Mouse (Mus musculus) neutrophil, adult 65 days (primary cell): Measurements from ENCODE around the gene H2-M1. TPM values are rescaled to one million over a fixed set of nuclear protein-coding genes. Genes with fewer than 3 reads are reported as not detected.

Experiments used
- total RNA-seq: library from RNA; stranded (reverse); gene quantifications from 2 replicates; pipeline ENCODE4 v1.2.4, GENCODE M21; 2023

The H2-M1 gene
- not detected in 2 replicates for total RNA-seq

DNA sequence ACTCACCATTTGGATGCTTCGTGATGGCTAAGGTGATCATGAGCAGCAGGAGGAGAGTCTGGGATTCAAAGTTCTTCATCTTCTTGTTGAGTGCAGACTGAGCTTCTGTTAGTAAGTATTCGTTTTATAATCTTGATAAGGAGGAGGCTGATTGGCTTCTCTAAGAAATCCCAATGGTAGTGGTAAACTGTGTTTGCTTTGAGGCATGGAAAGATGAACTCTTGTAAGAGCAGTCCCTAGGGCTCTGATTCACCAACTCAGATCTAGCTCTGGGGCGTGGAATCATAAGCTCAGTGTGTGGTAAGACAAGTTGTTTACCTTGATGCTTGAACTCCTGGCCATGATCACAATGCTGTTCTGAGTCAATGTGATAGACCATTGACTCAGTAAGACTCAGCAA lies at the start of gene H2-M1:
Gene H2-M1, minus strand, starts transcription at position 101 of the 400 bp plus-strand sequence.

DNA sequence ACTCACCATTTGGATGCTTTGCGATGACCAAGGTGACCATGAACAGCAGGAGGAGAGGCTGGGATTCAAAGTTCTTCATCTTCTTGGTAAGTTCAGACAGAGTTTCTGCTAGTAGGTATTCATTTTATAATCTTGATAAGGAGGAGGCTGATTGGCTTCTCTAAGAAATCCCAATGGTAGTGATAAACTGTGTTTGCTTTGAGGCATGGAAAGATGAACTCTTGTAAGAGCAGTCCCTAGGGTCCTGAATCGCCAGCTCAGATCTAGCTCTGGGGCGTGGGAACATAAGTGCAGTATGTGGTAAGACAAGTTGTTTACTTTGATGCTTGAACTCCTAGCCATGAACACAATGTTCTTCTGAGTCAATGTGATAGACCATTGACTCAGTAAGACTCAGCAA lies 29.5 kb downstream of the H2-M1 start, which contains the start of gene H2-M9:
Gene H2-M9, minus strand, starts transcription at position 101 of the 400 bp plus-strand sequence.

Other genes with a start within 250 kb of the H2-M1 start
- not detected in 2 replicates for gene H2-M10.4, start 209.9 kb downstream of the H2-M1 start, total RNA-seq
- gene H2-M11, start 125.1 kb downstream of the H2-M1 start, total RNA-seq: not detected in 2 replicates
- not detected in 2 replicates for gene H2-M9, start 29.6 kb downstream of the H2-M1 start, total RNA-seq
- not detected in 2 replicates for gene H2-M10.5, start 100.7 kb upstream of the H2-M1 start, total RNA-seq
- not detected in 2 replicates for gene H2-M10.6, start 140.0 kb upstream of the H2-M1 start, total RNA-seq
- 39.9 and 52.2 TPM in 2 replicates for gene Trim26, start 164.9 kb upstream of the H2-M1 start, total RNA-seq
- gene Trim15, start 195.0 kb upstream of the H2-M1 start, total RNA-seq: not detected in 2 replicates
- gene Trim10, start 197.4 kb upstream of the H2-M1 start, total RNA-seq: 0.52 TPM in 1 of 2 replicates, not detected in the other
- not detected in 2 replicates for gene Trim40, start 217.9 kb upstream of the H2-M1 start, total RNA-seq
- not detected in 2 replicates for gene Trim31, start 225.9 kb upstream of the H2-M1 start, total RNA-seq